Mouse (Mus musculus) kidney, adult 2 months (tissue): ENCODE results near the gene Zfp655. TPM values are rescaled to one million over a fixed set of nuclear protein-coding genes. Genes with fewer than 3 reads are reported as not detected.
A peak's percentile ranks its signal among the peaks of the same experiment; 100 is the strongest.
"Not testable (repeated sequence)": the region's sequence is repeated elsewhere in the genome, so short reads cannot be mapped to it uniquely, and the experiment has no call there.

ENCODE experiments used
- DNase-seq: peaks from one replicate; pipeline ENCODE4 v3.0.0; 2021
- H3K27ac ChIP-seq: fragments of 200-500 bp; 2 replicates; pipeline ENCODE4 v1.5.1; 2012; ENCODE audit warnings: low read depth, low read length, control low read depth, inconsistent platforms; ENCODE audit not compliant: insufficient read depth
- H3K27me3 ChIP-seq: fragments of 200-500 bp; replicated peaks from 2 replicates; pipeline ENCODE4 v1.6.1; 2012; ENCODE audit warnings: mild to moderate bottlenecking, moderate library complexity, low read length, inconsistent platforms; ENCODE audit not compliant: control insufficient read depth, insufficient read depth
- H3K36me3 ChIP-seq: fragments of 200-500 bp; 2 replicates; pipeline ENCODE4 v1.6.1; 2012; ENCODE audit warnings: mild to moderate bottlenecking, moderate library complexity, low read length, inconsistent platforms; ENCODE audit not compliant: control insufficient read depth, insufficient read depth
- H3K4me1 ChIP-seq: fragments of 200-500 bp; 2 replicates; pipeline ENCODE4 v1.6.1; 2011; ENCODE audit warnings: low read length; ENCODE audit not compliant: control insufficient read depth, insufficient read depth
- H3K4me3 ChIP-seq: fragments of 200-500 bp; 2 replicates; pipeline ENCODE4 v1.5.1; 2011; ENCODE audit warnings: mild to moderate bottlenecking, low read depth, low read length, control low read depth; ENCODE audit not compliant: insufficient read depth
- CTCF ChIP-seq: fragments of 200-500 bp; conservative IDR thresholded peaks from 2 replicates; pipeline ENCODE4 v1.5.1; 2011; ENCODE audit warnings: low read depth, mild to moderate bottlenecking, control low read depth, low read length, moderate library complexity, mixed read lengths; ENCODE audit not compliant: insufficient read depth, insufficient read length
- POLR2A ChIP-seq: fragments of 200-500 bp; IDR thresholded peaks from one replicate; pipeline ENCODE4 v1.6.1; 2011; ENCODE audit warnings: low read depth, low read length, control low read depth
- WGBS: fragments of 180-500 bp; shearing (Covaris S2); methylation state at CpG from one replicate; pipeline ENCODE4 v1.1.7; 2018; 5-methylcytosine and 5-hydroxymethylcytosine counted together
- polyA plus RNA-seq: library from polyadenylated mRNA; depleted of rRNA; stranded (reverse); fragments of >200 nt; gene quantifications from 2 replicates; pipeline ENCODE4 v1.2.3, GENCODE M21; 2012

The Zfp655 gene
- polyA plus RNA-seq, 1 experiment, result 18.4 TPM

GRCm38 (mm10) chr5:145201321-145201991 lies 30.1 kb upstream of the Zfp655 start, which contains the start of gene Zkscan14:
TSS of gene Zkscan14 (minus strand) at chr5:145201868.
- no peaks in the 10 kb centered on the region for H3K36me3 ChIP-seq
- DNase-seq, result peak; percentile 87
- H3K4me3 ChIP-seq, result peak within 1 kb of the TSS; percentile 94
- H3K4me1 ChIP-seq, result peaks cover 6% of the 10 kb centered on the region; the same call in 1 of the 2 replicates
- no peak for TF ChIP-seq CTCF
- no peak for TF ChIP-seq POLR2A
- no peaks in the 10 kb centered on the region for H3K27me3 ChIP-seq
- peak within 1 kb of the TSS; percentile 81 for H3K27ac ChIP-seq
- WGBS, result under 1% methylated on average over 37 of the region's 37 CpGs

DNA sequence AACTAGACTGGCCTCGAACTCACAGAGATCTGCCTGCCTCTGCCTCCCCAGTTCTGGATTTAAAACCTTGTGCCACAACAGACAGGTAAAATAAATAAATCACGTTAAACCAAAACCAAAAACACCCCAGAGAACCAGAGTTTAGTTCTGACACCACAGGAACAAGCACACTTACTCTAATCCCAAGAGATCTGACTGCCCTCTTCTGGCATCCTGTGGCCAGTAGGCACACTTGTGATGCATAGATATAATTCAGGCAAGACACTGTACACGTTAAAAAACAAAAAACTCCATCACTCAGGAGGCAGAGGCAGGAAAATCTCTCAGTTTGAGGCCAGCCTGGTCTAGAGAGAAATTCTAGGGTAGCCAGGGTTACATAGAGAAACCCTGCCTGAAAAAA lies 29.1 kb upstream of the Zfp655 start:
- no peak overlapping the region for H3K4me3 ChIP-seq
- no peaks in the 10 kb centered on the region for H3K27me3 ChIP-seq
- no peak for DNase-seq
- WGBS, result 47% methylated on average over 3 of the region's 3 CpGs
- H3K36me3 ChIP-seq, result no peaks in the 10 kb centered on the region
- H3K4me1 ChIP-seq, result peaks cover 6% of the 10 kb centered on the region; the same call in 1 of the 2 replicates
- TF ChIP-seq CTCF, result no peak
- no peak for TF ChIP-seq POLR2A
- no peak overlapping the region for H3K27ac ChIP-seq

GRCm38 (mm10) chr5:145203936-145204691 lies 27.4 kb upstream of the Zfp655 start, which contains the start of gene Zkscan5:
TSS of gene Zkscan5 (plus strand) at chr5:145204562.
- DNase-seq, result peak; percentile 99
- under 1% methylated on average over 22 of the region's 22 CpGs for WGBS
- Histone ChIP-seq H3K4me3 (peak within 1 kb of the TSS; percentile 94), H3K27ac (peak within 1 kb of the TSS; percentile 89), H3K4me1 (peaks cover 6% of the 10 kb centered on the region; the same call in 1 of the 2 replicates), H3K36me3 (no peaks in the 10 kb centered on the region), H3K27me3 (no peaks in the 10 kb centered on the region)
- TF ChIP-seq POLR2A (peak; percentile 54), CTCF (no peak)

DNA sequence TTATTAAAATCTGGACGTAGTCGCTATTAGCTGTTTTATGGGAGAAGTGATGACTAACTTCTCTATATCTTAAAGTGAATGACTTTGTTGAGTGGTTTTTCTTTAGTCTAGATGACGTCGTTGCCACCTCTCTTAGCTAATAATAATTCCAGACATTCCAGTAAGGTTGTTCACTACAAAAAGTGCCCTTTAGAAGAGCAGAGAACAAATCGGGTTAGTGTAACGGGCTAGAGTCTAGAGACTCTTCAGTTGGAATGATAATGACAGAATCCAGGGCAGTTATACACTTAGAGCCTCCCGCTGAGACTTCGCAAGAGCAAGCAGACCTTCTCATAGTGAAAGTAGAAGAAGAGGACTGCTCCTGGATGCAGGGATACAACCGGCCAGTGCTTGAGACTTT lies 26.5 kb upstream of the Zfp655 start:
- Histone ChIP-seq H3K4me3 (peak overlapping the region; percentile 1; the same call in 1 of the 2 replicates), H3K27ac (no peak overlapping the region), H3K4me1 (peaks cover 6% of the 10 kb centered on the region; the same call in 1 of the 2 replicates), H3K27me3 (no peaks in the 10 kb centered on the region), H3K36me3 (no peaks in the 10 kb centered on the region)
- 13% methylated on average over 9 of the region's 9 CpGs for WGBS
- no peak for TF ChIP-seq POLR2A
- TF ChIP-seq CTCF, result no peak
- DNase-seq, result no peak

DNA sequence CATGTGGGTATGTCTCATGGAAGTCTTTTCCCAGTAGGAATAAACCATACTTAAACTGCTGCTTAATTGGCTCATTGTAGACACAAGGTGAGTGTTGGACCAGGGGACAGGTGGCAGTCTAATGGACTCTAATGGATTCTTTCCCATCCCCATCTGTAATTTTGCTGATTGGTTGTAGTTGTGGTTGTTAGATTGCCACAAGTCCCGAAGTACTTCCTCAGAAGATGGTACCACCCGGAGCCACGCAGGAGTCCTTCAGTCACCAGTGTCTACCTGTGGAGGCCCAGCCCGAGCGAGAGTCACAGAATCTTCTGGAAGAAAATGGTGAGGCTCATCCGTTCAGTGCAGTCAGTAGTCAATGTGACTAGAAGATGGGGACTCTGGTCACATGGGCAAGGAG lies 24.1 kb upstream of the Zfp655 start:
- no peaks in the 10 kb centered on the region for H3K36me3 ChIP-seq
- TF ChIP-seq POLR2A (no peak), CTCF (no peak)
- no peak overlapping the region for H3K27ac ChIP-seq
- 97% methylated on average over 6 of the region's 6 CpGs for WGBS
- H3K27me3 ChIP-seq, result no peaks in the 10 kb centered on the region
- H3K4me1 ChIP-seq, result peaks cover 3% of the 10 kb centered on the region; the same call in 1 of the 2 replicates
- no peak for DNase-seq
- H3K4me3 ChIP-seq, result no peak overlapping the region

- H3K4me1 ChIP-seq, result peaks cover 3% of the 10 kb centered on the region; the same call in 1 of the 2 replicates
These were observed 23.6 kb upstream of the Zfp655 start for GRCm38 (mm10) chr5:145207954-145208353.

GRCm38 (mm10) chr5:145208391-145208790 lies 23.1 kb upstream of the Zfp655 start:
- not testable (repeated sequence) for H3K4me1 ChIP-seq, H3K4me3 ChIP-seq, DNase-seq, H3K36me3 ChIP-seq, H3K27ac ChIP-seq, H3K27me3 ChIP-seq
- WGBS, result 58% methylated on average over 11 of the region's 11 CpGs

More at GRCm38 (mm10) chr5:145207954-145208353, 23.6 kb upstream of the Zfp655 start:
- DNase-seq, result no peak
- no peaks in the 10 kb centered on the region for H3K36me3 ChIP-seq
- 93% methylated on average over 6 of the region's 6 CpGs for WGBS
- no peak for TF ChIP-seq POLR2A
- TF ChIP-seq CTCF, result no peak
- H3K27me3 ChIP-seq, result no peaks in the 10 kb centered on the region
- no peak overlapping the region for H3K4me3 ChIP-seq
- H3K27ac ChIP-seq, result no peak overlapping the region
